Mouse (Mus musculus) common myeloid progenitor, adult 5-6 weeks (primary cell): ENCODE results near the gene Creb3l4. TPM values are rescaled to one million over a fixed set of nuclear protein-coding genes. Genes with fewer than 3 reads are reported as not detected.

ENCODE experiments used
- ATAC-seq: replicated peaks from 2 replicates; pipeline ENCODE4 v1.8.0; 2016; ENCODE audit warnings: low read depth, mild to moderate bottlenecking, moderate TSS enrichment, inconsistent platforms; ENCODE audit not compliant: poor library complexity, severe bottlenecking
- total RNA-seq: library from RNA; stranded (forward); fragments of 200-1000, 187-1606 nt; gene quantifications from 2 replicates; pipeline ENCODE4 v1.2.3, GENCODE M21; 2017

Gene Creb3l4
- total RNA-seq, 1 experiment from 2014 or later = not detected

DNA sequence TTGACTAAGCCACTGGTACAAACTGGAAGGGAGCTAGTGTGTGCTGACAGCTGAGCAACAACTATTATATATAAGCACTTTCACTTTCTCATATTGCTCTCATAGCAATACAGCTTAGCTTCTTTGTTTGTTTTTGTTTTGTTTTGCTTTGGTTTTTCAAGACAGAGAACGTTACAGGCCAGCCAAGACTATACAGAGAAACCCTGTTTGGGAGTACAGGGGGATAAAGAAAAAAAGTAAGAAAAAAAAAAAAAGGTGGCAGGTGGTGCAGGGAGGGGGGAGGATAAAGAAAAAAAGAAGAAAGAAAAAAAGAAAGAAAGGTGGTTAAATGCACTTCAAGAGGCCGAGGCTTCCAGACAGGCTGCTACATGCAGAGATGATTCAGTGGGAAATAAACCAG is 2.1 kb upstream of the Creb3l4 start:
- no peak for ATAC-seq

DNA sequence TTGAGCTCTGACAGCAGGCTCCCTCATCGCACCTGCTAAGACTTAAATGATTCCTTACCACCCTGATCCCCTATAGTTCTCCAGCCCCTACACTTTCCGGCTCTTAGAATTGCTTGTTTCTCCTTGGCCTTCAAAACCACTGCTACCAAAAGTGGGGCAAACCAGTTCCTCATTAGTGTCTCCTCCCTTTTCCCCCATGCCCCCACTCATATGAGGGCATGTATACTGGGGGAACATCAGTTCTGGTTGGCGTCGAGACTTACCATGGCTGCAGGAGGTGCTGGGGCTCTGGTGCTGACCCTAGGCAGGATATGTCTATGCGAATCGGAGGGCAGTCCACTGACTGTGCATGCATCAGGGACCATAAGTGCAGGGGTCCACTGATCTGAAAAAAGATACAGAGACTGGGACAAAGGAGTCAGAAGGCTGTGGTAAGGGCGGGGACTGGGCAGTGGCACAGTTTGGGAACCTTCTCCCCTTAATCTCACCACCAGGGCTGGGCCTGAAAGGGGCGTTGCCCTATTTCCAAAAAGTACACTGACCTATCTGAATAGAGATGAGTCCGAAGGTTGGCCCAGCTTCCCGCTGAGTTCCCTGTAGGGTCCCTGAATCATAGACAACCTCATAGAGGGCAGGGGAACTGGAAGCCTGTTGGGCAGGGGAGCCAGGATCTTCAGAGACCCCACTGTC is 1.5 kb downstream of the Creb3l4 start:
- peak; percentile 69; the same call in 1 of the 2 replicates for ATAC-seq

DNA sequence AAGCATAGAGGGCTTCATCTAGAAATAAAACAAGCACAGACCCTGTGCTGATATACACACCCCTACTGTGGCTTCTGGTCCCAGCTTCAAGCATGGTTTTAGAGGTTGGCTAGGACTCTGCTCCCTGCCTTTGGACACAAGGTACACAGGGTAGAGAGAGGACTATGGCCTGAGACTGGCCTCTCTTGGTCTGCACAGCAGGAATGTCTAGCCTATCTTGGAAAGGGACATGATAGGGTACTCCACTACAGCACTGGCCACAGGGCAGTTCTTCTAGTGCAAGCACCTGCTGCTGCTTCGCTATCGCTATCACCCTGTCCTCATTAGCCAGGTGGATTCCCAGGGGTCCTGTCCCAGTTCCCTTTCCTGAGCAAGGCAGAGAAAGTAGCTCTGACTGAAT is 2.1 kb downstream of the Creb3l4 start:
- no peak for ATAC-seq

DNA sequence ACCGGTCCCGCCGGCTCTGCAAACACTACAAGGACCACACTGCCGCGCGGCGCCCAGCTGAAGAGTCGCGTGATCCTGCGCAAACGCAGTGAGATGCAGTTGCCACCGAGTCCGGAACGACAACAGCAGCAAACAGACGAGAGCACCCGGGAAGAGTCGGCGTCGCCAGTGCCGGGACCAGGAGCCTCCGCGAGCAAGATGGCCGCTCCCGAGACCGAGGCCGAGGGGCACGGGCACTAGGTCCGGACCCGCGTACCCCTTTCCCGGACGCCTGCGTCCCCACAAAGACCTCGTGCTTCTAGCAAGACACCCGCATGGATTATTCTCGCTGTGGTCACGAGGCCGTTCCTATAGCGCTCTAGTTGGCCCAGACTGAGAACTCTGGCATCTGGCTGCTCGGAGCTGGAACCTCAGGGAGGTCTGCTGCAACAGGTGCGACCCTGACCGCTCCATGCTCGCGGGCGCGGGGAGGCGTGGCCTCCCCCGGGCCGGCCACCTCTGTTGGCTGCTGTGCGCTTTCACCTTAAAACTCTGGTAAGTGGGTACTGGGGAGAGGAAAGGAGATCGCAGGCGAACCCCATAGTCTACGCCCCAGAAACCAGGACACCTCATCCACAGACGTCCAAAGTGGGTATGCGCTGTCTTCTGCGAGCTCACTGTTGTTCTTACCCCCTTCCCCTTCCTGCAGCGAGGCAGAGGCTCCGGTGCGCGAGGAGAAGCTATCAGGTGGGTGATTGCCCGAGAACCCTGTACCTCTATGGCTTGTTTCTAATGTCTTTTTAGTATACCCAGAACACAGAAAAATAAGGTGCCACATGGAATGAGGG is 11.6 kb downstream of the Creb3l4 start, which contains the start of gene Jtb:
Jtb (plus strand) TSS at position 91 of the 827 bp plus-strand sequence.
- ATAC-seq = peak; percentile 97

DNA sequence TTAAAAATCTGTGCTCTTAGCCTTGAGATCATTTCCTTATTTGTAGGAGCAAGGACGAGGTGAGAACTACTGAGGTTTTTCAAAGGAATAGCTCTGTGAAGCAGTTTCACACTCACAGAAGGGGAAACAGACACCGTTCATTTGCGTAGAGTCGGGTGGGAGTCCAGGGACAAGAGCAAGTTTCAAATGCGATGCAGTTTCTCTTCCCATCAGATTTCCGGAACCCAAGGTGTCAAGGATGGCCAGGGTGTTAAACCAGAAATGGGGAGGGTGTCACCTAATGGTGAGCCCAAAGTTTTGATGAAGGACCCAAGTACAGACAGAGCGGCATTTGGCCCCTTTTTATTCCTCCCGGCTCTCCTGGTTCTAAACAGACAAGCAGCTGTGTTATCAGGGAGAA is 12.2 kb downstream of the Creb3l4 start:
- ATAC-seq = peak; percentile 40

DNA sequence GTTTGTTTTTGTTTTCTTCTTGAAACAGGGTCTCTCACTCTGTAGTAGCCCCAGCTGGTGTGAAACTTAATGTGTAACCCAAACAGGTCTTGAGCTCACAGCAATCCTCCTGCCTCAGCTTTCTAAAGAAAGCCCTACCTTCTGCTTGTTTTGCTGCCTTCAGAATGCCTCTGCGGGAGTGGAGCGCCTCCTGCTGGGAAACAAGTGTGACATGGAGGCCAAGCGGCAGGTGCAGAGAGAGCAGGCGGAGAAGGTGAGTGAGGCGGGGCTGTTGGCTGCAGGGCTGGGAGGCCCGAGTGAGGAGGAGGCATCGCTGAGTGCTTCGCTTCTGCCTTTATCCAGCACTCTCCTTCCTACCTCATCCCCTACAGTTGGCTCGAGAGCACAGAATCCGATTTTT is 19.0 kb downstream of the Creb3l4 start:
- no peak for ATAC-seq

DNA sequence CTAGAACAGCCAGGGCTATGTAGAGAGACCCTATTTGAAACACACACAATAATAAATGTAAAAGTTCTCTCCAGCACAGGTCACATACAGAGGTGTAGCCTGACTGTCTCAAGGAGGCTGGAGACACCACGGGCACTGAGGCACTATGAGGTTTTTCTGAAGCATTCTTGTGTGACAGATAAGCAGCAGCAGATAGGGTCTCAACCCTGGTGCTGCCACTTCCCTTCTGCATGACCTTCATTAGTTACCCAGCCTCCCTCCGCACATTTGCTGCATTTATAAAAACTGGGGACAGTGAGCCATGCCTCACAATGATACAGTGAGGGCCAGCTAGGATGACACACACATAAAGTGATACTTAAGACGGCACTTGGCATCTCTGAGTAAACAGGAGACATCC is 20.4 kb downstream of the Creb3l4 start:
- ATAC-seq = 0 out of 2 replicates have a peak, but pooled peaks have one; percentile 7

DNA sequence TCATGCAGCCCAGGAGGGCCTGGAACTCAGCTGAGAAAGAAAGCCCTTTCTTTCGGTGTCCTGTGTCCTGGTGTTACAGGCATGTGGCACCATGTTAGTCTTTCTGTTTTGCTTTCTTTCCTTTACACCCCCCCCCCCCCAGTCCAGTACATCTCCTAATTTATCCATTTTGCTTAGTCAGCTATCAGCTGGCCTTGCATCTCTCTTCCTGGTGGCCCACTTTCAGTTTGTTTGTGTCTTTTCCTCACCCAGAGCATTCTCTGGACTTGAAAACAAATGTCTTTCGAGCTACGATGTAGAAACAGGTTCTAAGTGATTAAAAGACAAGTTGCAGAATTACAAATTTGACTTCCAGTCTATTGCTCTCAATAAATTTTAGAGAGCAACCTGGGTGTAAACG is 20.9 kb downstream of the Creb3l4 start:
- ATAC-seq = no peak

DNA sequence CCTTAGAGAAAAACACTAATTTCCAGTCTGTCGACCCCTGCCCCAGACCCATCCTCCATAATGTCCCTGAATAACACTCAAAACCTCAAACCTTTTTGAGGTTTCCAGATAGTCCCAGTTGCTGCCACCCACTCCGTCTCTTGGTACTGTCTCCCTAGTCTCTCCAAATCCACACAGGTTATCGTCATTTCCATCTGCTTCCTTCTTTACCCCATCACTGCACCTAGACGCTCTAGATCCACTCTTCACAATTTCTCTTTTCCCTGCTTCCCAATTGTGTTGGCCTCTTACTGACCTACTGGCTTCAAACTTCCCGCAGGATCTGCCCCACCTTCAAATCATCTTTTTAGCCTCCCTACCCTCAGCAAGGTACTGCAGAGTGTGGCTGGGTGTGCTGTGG is 22.2 kb downstream of the Creb3l4 start:
- ATAC-seq = no peak

DNA sequence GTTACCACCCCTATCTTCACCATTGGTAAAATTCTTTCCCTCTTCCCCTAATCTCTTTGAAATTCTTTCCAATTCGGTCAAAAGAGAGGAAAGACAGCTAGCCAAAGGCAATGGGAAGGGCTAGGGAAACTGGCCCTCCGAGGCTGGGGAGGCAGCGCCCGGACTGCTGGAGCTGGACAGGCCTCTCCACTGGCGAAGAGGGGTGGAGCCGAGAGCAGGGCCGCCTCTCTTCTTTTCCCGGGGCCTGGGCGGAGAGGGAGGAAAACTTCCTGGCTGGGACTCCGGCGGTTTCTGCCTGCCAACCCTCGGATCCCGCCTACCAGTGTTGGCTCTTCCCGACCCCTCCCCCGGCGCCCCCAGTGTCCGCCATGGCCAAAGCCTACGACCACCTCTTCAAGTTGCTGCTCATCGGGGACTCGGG is 22.8 kb downstream of the Creb3l4 start:
- peak; percentile 60 for ATAC-seq

DNA sequence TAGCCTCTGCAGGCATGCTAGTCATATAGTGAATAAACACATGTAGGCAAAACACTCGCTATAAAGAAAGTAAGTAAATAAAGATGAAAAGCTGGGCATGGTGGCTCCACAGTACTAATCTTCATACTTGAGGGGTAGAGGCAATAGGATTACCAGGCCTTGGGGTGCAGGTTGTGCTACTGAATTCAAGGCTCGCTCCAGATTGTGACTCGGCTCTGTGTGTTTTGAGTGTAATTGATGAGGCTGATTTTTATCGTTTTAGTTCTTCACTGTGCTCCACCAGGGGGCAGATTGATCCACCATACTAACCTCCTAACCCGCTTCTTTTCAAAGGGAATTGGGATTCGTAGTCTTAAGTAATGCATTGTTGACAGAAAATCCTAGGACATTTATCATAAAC is 23.2 kb downstream of the Creb3l4 start:
- ATAC-seq = peak; percentile 60

DNA sequence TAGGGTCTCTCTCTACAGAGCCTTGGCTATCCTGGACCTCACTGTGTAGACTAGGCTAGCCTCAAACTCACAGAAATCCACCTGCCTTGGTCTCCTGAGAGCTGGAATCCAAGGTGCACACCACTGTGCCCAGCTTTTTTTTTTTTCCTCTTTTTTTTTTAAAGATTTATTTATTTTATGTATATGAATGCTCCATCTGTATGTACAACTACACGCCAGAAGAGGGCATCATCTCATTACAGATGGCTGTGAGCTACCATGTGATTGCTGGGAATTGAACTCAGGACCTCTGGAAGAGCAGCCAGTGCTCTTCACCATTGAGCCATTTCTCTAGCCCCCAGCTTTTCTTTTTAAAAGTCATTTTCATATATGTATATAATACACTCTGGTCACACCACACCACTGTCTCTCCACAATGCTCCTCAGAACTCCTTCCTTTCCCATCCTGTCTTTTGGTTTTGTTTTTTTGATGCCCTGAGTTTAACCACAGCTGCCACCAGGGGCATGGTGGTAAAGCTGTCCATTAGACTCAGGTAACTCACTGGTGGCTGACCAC is 27.4 kb downstream of the Creb3l4 start:
- ATAC-seq = no peak

DNA sequence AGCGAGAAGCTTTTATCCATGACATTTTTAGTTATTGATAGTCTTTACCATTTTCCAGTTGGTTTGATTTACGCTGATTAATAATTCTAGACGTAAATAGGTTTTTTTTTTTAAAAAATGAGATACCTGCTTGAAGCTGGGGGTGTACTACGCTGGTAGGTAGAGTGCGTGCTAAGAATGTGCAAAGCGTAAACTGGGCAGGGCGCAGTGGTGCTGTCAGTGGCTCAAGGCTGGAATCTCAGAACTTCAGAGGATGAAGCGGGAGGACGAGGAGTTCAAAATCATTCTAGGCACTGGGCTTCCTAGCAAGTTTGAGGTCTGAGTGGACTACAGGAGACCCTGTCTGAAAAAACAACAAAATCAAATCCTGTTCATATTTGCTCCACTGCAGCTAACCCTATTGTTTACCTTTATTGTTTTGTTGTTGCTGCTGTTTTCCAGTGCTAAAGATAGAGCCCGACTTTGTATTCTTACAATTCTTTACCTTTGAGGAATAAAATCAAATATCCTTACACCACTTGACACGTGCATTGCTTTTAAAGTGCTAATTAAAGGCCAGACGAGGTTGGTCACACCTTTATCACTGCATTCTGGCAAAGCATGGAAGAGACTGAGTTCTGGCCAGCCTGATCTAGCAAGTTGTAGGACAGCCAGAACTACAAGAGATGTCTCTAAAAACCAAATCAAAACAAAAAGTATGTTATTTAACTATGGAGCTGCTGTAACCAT is 29.2 kb downstream of the Creb3l4 start:
- ATAC-seq = no peak

DNA sequence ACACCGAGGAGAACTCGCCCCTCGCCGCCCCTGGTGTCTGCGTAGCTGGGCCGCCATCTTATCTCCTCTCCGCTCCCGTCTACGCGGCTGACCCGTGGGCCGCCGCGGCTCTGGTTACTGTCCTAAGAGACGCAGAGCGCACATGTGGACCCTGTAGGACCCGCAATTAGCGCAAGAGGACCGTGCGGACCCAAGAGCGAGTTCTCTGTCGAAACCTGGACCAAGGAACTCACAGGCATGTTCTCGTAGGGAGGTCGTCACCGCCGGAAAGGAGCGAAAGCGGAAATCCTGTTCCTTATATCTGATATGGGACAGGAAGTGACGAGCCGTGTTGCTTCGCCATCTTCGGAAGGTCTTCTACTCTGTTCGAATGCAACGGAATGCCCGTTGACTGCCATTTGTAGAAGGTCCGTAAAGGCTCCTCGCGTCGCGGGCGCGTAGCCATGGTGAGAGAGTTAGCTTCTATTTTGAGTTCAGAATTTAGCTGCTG is 29.9 kb downstream of the Creb3l4 start, which contains the start of the genes Rps27 and Rab13:
Rps27 (minus strand) TSS at position 275 of the 490 bp plus-strand sequence.
Rab13 (plus strand) TSS at position 319 of the 490 bp plus-strand sequence.
- peak; percentile 95 for ATAC-seq

DNA sequence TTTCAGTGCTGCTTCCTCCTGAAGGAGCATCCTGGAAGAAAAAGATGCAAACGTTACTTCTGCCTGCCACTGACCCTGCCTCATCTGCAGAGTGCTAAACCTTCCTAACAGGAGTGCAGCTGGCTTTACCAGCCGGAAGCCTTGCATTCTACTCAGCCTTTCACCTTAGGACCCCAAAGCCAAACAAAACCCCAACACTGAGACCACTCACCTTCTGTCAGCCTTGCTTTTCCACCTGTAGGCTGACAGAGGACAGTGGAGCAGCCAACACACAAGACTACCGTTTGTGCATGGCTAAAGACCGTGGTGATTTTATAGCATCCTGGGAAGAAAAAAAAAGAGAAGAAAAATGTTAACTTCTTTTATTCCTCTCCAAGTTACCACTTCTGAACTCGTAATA is 30.6 kb downstream of the Creb3l4 start:
- ATAC-seq = no peak

DNA sequence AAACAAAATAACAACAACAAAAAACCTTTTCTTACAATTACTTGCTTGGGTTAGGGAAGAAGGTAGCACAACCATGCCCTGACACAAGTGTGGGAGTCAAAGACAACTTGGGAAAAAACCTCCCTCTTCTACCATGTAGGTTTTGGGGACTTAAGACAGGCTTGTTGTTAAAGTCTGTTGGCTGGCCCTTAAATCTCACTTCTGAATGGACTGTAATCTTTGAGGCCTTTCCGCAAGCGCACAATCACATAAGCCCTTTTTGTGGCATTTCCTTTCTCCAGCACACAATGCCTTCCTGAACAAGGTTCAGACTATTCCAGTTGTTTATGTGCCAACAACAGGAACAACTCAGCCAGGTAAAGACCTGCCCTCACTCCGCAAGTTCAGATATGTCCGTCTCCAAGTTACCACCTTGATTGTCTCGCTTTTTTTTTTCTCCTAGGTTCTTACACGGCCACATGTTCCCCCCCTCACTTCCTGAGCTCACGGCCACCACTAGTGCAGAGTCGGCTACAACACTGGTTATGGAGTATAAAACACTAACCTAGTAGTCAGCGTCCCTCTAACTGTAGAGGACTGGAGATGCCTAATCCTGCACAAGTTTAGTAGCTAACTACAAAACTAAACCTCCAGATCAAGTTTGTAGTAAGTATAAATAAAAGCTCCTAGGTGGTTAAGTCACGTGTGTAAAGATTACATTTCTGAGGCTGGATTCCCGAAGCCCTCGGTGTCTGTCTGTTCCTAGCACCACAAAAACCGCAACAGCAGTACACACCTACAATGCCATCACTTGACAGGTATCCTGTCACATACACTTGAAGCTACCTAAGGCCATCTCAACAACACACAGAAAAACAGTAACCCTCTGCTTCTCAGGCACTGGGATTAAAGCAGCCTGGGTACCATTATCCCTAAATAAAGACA is 31.6 kb downstream of the Creb3l4 start:
- no peak for ATAC-seq

DNA sequence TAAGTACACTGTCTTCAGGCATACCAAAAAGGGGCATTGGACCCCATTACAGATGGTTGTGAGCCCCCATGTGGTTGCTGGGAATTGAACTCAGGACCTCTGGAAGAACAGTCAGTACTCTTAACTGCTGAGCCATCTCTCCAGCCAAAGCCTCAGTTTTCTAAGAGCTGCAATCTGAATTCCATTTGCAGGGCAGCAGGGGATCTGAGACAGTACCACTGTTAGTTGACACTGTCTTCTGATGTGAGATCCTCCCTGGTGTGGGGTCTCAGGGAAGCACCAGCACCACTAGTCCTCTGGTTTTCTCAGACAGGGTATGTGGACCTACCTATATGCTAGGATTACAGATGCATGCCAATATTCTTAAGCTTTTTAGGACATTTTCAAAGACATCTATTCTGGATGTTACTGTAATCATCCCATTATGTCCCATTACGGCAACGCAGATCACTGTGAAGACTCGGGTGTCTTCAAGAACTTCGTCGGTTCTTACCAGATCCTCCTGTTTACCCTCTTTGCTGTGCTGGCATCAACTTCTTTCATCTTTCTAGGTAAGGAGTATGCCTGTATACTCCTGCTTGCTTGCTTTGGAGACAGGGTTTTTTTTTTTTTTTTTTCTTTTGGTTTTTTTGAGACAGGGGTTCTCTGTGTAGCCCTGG is 33.3 kb downstream of the Creb3l4 start:
- ATAC-seq = no peak

DNA sequence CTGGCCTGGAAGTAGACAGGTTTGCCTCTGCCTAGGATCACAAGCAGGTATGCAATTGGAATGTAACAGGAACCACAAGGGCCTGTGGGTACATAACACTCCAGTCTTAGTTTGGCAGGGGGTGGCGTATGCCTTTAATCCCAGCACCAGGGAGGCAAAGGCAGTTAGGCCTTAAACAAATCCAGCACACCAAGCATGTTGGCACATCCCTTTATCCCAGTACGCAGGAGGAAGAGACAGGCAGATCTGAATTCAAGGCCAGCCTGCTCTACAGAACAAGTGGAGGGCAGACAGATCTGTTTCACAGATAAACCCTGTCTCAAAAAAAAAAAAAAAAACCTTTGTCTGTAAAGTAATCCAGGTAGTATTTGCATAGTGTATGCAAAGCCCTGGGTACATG is 34.6 kb downstream of the Creb3l4 start:
- ATAC-seq = no peak

DNA sequence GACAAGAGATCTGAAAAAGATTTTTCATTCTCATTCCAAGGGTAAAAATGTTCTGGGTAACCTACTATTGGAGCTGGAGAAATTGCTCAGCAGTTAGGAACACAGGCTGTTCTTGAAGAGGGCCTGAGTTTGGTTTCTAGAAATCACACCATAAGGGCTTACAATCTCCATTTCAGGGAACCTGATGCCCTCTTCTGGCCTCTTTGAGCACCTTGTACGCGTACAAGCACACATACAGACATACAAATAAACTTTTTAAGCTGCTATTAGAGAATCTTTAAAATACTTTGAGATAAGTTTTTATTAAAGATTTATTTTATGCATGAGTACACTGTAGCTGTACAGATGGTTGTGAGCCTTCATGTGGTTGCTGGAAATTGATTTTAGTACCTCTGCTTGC is 38.7 kb downstream of the Creb3l4 start:
- ATAC-seq = no peak
